9 mouse cellular contexts compared by ENCODE assay signal in the genomic region with DNA sequence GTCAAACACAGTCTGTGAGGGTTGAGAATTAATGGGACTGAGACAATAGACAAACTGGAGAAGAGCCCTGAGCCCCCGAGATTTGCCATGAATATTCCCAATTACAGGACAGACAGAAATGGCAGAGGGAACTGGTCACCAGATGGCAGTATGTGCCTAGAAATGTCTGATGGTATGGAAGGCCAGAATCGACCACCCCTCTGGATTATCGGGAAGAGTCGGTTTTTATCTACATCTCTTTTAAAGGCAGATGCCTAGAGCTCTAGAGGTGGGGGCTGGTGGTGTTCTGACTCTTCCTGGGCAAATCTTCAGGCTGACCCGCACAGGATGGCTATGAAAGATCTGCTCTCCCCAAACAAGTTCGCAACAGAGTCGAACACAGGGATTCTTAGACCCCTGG. TPM values are rescaled to one million over a fixed set of nuclear protein-coding genes. Genes with fewer than 3 reads are reported as not detected.
DNase-seq lines count a peak whose midpoint lies in the region; ATAC-seq lines count a peak whose summit lies in the region.
"Had no signal": no experiment of that assay in that cellular context is flagged by ENCODE, and none has a peak within 500 bp of the region (broad histone marks: within the 10 kb centered on the region; RNA-seq: fewer than 3 reads in every experiment).

No protein-coding gene starts in this region.

- H3K4me1 ChIP-seq in heart, embryonic 14.5 days (ENCODE audit: control insufficient read depth in 2 of 2, insufficient read depth in 2 of 2, low read length in 2 of 2) = no peaks in the 10 kb centered on the region
- peaks cover 3% of the 10 kb centered on the region; the same call in 1 of the 2 replicates for H3K4me1 ChIP-seq in midbrain, embryonic 10.5 days
- H3K4me1 ChIP-seq: lung, embryonic 15.5 days had no signal

- H3K9me3 ChIP-seq in heart, embryonic 14.5 days (ENCODE audit: control insufficient read depth, low read length) = no peaks in the 10 kb centered on the region
- H3K9me3 ChIP-seq in midbrain, embryonic 10.5 days (replicated peaks) = no peaks in the 10 kb centered on the region
- H3K9me3 ChIP-seq: lung, embryonic 15.5 days had no signal

- peak; percentile 32 to 44 for DNase-seq in cerebellum, postnatal 36 days
- DNase-seq in cerebellum, adult 11-12 months = no peak
- DNase-seq in right cerebral cortex, postnatal 10 days (ENCODE audit: low spot score in 2 of 2) = peak; percentile 62 to 76
- DNase-seq in right cerebral cortex, postnatal 25 days = no peak
- peak; percentile 56 for DNase-seq in midbrain, embryonic 10.5 days (ENCODE audit: low spot score)
- no peak for DNase-seq in gastrocnemius, postnatal 14 days

- H3K27ac ChIP-seq in heart, embryonic 14.5 days (replicated peaks in 1 of 2; ENCODE audit: control insufficient read depth in 1 of 2, insufficient read depth in 1 of 2, low read depth in 2 of 2, low read length in 2 of 2) = no peak overlapping the region
- no peak overlapping the region for H3K27ac ChIP-seq in midbrain, embryonic 10.5 days (replicated peaks)
- H3K27ac ChIP-seq: lung, embryonic 15.5 days had no signal

- no peaks in the 10 kb centered on the region for H3K36me3 ChIP-seq in heart, embryonic 14.5 days (ENCODE audit: control insufficient read depth, insufficient read depth, low read length)
- no peaks in the 10 kb centered on the region for H3K36me3 ChIP-seq in midbrain, embryonic 10.5 days
- H3K36me3 ChIP-seq: lung, embryonic 15.5 days had no signal

- H3K27me3 ChIP-seq in heart, embryonic 14.5 days (ENCODE audit: control insufficient read depth, insufficient read depth, low read length) = peaks cover 3% of the 10 kb centered on the region; the same call in 1 of the 2 replicates
- H3K27me3 ChIP-seq in midbrain, embryonic 10.5 days (ENCODE audit: low read depth, poor library complexity, severe bottlenecking) = peaks cover 10% of the 10 kb centered on the region

- intact Hi-C loops in gastrocnemius, postnatal 14 days (cut with DNase I; ENCODE audit: low total_unique reads) = no loop called here

- H3K4me3 ChIP-seq in heart, embryonic 14.5 days (ENCODE audit: control insufficient read depth in 1 of 2, insufficient read depth in 1 of 2, low read depth in 1 of 2, low read length in 2 of 2) = no peak overlapping the region
- H3K4me3 ChIP-seq in midbrain, embryonic 10.5 days = no peak overlapping the region
- H3K4me3 ChIP-seq: lung, embryonic 15.5 days had no signal

- WGBS in heart, embryonic 14.5 days = 25% methylated on average over 7 of the region's 7 CpGs
- 31% methylated on average over 7 of the region's 7 CpGs for WGBS in midbrain, embryonic 10.5 days

- H3K9ac ChIP-seq in heart, embryonic 14.5 days (ENCODE audit: low read length) = 0 out of 2 replicates have a peak overlapping the region, but pooled peaks have one; percentile 30
- H3K9ac ChIP-seq: lung, embryonic 15.5 days had no signal

- H3K4me2 ChIP-seq in heart, embryonic 14.5 days (ENCODE audit: low read length) = 0 out of 2 replicates have a peak overlapping the region, but pooled peaks have one; percentile 13
- H3K4me2 ChIP-seq: lung, embryonic 15.5 days had no signal

- no peak for ATAC-seq in heart, embryonic 14.5 days (ENCODE audit: insufficient number of reproducible peaks, insufficient read depth, low FRiP score, low read depth)
- no peak for ATAC-seq in activated CD4-positive, CD25-positive, alpha-beta regulatory T cell, adult 4 months

RNA-seq across cellular contexts. Expression of a gene that starts 17.9 kb away (rescaled TPM):
- 41.5 and 42.7 TPM in 2 replicates for polyA plus RNA-seq in heart, embryonic 14.5 days (2014; fragmentation: Nextera tagmentation; extraction: Ambion mirVana)
- polyA plus RNA-seq in midbrain, embryonic 10.5 days (2016; fragmentation: Nextera tagmentation; extraction: Ambion mirVana) = 77.5 and 83.4 TPM in 2 replicates
- polyA plus RNA-seq in activated CD4-positive, CD25-positive, alpha-beta regulatory T cell, adult 4 months (2017; shearing (Covaris generic)) = 10 to 100 TPM; 85.9 to 96.9 TPM
- 10 to 100 TPM; 26.7 to 38.2 TPM for total RNA-seq in gastrocnemius, postnatal 14 days (2021)

Comparison
In these comparisons a context has a peak if more than half of its experiments do, and no peak if none do; other contexts are left out.
1. DNase-seq: peak in cerebellum, postnatal 36 days (2 of 2), right cerebral cortex, postnatal 10 days (2 of 2) and midbrain, embryonic 10.5 days (single experiment); none in cerebellum, adult 11-12 months (single experiment), right cerebral cortex, postnatal 25 days (single experiment) and gastrocnemius, postnatal 14 days (single experiment).